Mouse (Mus musculus) frontal cortex, adult (tissue): ENCODE results near the gene Yju2.

Experiments
- ATAC-seq: cut with Nextera tagmentation; 2 replicates; pipeline ENCODE4 v1.9.2; 2017; ENCODE audit warnings: mild to moderate bottlenecking, moderate library complexity, mixed read lengths; ENCODE audit not compliant: low TSS enrichment

The Yju2 gene

DNA sequence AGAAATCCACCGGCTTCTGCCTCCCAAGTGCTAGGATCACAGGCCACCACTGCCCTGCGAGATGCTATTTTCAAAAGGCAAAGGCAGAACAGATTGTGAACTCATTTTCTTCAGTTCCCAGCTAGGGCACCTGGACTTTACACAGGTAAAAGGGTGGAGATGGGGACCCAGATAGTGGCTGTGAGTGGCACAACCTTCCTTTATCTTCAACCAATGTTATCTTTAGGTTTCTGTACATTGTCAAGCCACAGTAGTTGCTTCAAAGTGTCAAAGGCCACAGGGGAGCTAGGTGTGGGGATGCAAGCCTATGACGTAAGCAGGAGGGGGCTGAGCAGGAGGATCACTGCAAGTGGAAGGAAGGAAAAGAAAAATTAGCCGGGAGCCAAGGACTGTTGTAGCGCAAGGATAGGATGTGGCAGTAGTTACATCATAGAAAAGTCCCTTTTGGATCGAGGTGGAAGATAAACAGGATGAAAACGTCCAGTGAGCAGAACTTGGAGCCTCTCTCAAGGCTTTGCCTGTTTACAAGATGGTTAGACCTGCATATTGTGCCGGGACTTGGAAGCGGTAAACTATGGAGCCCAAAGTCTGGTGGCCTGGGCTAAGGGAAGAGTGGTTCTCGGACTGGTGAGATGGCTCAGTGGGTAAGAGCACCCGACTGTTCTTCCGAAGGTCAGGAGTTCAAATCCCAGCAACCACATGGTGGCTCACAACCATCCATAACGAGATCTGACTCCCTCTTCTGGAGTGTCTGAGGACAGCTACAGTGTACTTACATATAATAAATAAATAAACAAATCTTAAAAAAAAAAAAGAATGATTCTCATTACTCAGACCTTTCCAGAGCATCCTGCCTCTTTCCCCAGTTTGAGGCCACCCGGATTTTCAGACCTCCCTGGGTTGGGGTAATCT lies 48.8 kb downstream of the Yju2 start:
- no peak for ATAC-seq

DNA sequence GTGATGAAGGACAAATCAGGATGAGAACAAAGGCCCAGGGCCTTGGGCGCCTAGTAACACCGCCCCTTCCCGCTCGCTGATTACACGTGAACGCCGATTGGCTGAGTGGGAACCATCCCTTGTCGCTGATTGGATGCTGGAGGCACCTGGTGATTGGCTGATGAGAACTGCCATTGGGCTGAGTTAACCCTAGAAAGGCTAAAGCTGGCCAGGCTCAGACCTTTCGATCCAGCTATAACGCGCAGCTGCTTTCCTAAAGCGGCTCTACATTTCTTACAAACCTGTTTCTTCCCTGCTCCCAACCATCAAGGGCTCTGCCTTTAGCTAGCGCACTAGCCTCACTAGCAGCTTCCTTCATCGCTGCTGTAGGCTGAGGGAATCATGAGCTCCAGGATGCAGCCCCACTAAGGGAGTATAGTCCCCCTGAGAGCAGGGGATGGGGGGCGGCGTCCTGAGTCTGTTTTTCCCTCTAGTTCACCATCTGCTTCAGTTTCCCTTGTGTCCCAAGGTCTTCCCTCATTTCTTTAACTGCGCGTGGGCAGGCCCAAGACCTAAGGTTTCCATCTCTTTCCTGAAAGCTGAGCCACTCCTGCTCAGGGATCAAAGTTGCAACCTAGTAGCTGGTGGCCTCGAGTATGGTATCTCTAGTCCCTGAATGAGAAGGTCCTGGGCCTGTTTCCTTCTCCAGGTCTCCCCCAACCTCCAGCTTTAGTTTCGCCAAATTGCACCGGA lies 49.6 kb downstream of the Yju2 start:
- ATAC-seq, result peak; percentile 87

DNA sequence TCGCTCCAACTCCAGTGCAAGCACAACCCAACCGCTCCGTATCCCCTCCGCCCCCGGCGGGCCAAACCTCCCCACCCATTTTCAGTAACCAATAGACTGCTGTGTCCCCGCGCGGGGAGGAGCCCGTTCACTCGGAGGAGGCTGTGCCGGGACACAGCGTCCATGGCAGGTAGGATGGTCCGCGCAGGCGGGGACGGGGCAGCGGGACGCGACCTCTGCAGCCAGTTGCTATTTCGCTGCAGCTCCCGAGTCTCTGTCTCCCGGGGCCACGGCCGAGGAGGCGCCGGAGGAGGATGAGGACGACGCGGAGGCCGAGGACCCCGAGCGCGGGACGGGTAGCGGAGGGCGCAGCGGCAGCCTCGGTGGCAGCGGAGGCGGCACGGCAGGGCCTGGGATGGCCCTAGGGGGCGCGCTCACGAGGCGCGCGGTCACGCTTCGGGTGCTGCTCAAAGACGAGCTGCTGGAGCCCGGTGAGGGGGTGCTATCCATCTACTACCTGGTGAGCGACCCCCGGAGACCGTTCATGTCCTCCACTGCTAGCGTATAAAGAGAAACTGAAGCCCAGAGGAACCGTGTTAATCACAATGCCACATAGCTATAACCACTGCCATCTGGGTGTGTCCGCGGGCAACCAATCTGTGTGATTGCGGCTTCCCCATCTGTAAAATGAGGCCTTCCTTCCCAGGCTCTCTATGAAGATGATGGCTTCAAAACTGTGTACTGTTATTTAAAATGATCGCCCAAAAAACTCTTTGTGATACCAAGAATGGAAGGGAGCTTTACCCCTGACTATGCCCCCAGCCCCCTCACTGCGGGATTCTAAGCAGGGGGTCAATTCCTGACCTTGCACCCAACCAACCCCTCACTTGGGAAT lies 50.4 kb downstream of the Yju2 start:
- peak; percentile 89 for ATAC-seq

DNA sequence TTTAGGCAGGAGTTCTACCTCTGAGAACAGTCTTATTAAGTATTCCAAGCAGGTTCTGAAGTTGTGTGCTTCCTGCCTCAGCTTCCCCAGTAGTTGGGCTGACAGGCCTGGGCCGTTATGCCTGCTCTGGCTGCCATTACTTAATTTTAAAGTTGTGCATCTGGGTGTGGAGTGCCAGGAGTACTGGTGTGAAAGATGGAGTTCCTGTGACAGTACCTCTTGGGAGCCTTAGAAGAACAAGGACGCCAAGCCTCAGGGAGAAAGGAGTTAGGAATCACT lies 51.0 kb downstream of the Yju2 start:
- no peak for ATAC-seq

DNA sequence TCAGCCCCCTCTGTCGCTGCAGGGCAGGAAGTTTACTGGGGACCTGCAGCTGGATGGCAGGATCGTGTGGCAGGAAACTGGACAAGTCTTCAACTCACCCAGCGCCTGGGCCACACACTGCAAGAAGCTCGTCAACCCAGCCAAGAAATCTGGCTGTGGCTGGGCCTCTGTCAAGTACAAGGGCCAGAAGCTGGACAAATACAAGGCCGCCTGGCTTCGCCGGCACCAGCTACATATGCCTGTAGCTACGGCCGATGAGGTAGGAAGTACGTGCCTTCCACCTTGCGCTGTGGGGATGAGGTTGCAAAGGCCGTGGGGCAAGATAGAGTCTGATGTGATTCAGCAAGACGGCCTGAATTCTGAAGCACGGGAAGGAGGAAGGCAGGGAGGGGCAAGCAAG lies 51.4 kb downstream of the Yju2 start:
- no peak for ATAC-seq

DNA sequence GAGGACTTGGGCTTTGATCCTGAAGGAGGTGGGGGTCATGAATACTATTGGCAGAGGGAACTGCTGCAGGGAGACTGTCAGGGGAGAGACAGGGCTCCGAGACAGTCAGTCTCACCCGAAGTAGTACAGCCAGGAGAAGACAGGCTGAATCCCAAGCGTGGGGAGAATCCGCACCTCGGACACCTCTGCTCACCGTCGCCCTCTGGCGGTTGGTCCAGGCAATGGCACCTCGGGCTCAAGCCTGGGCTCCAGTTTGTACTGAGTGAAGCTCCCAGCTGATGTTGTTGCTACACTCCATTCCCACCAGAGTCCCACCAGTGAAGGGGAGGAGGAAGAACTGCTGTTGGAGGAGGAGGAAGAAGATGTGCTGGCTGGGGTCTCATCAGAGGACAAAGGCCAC lies 51.8 kb downstream of the Yju2 start:
- no peak for ATAC-seq

DNA sequence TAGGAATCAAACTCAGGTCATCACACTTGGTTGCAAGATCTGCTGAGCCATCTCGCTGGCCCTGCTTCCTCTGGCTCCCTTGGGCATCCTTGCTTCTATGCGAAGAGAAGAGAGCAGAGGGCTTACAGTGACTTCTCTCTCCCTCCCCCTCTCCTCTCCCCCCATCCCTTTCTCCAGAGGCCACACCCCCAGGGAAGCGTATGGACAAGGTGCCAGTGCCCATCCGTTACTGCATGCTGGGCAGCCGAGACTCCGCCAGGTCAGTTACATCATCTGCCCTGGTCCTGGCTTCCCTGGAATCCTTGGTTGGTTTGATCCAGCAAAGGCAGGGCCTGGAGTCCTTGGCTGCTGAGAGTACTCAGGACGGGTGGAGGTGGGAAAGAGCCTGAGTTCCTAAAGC lies 52.5 kb downstream of the Yju2 start:
- ATAC-seq, result no peak

DNA sequence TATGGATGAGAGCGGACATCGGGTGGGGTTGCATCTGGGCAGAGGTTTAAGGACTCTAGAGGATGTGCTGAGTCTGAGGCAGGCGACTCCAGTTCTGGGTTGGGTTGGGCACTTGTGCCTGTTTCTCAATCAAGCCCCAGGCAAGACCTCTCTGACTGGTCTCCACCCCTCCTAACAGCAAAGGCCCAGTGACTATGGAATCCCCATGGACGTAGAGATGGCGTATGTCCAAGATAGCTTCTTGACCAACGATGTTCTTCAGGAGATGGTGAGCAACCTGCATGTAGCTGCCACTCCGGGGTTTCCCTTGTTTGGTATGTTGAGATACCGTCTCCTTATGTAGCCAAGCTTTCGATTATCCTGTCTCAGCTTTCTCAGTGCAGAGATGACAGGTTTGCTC lies 56.4 kb downstream of the Yju2 start:
- no peak for ATAC-seq

DNA sequence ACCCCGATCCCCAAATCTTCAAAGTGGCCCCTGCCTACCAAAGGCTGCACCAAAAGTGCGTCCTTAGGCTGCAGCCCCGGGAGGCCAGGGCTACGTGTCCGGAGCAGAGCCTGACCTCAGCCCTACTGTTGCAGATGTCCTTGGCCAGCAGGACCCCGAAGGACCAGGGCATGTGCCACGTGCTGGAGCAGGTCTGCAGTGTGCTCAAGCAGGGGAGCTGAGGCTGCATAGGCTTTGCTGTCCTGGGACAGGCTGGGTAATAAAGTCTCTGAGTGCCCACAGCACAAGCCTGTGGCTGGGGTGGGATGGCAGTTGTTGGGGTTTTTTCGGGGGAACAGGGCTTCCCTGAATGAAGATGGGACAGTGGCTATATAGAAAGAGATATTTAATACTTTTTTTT lies 57.5 kb downstream of the Yju2 start:
- no peak for ATAC-seq

DNA sequence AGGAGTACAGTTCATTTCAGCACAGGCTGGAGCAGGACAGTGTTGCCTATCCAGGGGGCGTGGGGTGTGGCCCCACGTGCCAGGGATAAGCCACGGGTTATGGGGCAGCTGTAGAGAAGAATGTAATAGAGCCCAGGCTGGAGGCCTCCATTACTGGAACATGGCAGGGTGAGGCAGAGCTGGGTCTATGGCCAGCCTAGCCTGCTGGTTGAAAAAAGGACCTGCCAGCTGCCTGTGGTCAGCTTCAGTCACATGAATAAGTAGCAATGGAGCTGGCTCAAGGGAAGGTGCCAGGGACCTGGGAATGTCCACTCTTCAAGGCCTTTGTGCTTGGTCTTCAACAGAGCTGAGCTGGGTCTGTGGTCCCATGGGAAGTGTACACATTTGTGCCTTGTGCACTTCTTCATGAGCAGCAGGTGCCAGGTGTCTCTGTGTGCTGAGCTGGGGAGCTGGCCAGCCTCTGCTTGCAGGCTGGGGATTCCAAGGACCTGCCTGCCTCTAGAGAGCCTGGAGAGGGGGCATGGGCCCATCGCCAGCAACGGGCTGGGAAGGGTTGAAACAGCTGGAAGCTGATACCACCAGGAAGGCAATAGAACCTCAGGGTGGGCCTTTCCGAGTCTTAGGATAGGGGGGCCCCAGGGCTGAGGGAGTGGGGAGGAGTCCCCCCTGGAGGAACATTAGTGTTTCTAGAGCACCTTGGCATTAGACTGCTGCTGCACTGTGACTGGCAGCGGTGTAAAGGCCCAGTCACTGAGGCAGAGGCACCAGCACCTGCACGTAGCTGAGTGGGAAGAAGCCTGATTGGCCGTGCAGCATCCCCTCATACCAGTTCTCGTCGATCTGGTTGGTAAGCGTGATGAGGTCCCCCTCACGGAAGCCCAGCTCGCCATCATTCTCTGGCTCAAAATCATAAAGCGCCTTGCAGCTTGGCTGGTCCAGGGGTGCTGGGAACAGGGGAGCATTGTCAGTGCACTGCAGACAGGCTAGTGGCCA lies 58.2 kb downstream of the Yju2 start:
- no peak for ATAC-seq

DNA sequence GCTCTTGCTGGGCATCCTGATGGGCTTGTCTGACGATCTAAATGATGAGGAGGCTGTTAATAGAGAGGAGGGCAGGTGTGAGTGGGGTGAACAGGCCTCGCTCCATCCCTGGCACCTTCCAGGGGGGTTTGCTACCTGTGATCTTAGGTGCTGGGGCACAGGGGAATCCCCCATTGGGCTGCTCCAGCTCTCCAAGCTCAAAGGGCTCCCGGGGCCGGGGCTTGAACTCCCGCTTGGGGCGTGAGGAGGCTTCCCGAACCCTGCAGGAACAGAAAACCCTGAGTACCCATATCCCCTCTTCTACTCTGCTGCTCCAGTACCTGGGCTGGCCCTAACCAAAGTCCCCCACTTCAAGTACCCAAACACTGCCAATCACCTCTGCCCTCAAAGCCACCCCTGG lies 58.9 kb downstream of the Yju2 start:
- no peak for ATAC-seq
